Mouse (Mus musculus): ENCODE measurements around the gene Numbl. TPM values are rescaled to one million over a fixed set of nuclear protein-coding genes. Genes with fewer than 3 reads are reported as not detected.
A peak's percentile ranks its signal among the peaks of the same experiment; 100 is the strongest.
"Not testable (repeated sequence)": the region's sequence is repeated elsewhere in the genome, so short reads cannot be mapped to it uniquely, and the experiment has no call there.

Numbl gene
- polyA plus RNA-seq, 1 experiment from 2014 or later, result 16.2 TPM

DNA sequence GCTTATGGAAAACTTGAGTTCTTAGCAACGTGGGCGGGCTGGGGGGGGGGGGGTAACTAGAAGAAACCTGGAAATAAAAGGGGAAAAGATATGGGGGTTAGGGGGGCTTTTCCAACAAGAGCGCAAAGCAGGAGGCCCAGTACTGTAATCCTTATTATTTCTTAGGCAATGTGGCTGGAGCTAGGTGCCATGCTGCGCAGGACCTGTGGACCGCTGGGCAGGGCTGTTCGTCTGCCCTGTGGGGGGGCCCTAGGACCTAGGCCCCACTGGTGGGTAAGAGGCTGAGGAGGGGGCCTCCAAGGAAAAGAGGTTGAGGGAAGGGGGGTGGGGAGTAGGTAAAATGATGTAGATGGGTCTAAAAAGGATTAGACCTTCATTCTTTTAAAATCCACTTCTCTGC, 24.9 kb upstream of the Numbl start:
- Histone ChIP-seq H3K4me1 (ENCODE audit: insufficient read depth) (no peaks in the 10 kb centered on the region), H3K36me3 (ENCODE audit: insufficient read depth) (0 out of 2 replicates have a peak, but pooled peaks cover 3% of the 10 kb centered on the region), H3K27ac (ENCODE audit: low read depth) (peak overlapping the region; percentile 82), H3K9me3 (ENCODE audit: low read depth, low read length) (no peaks in the 10 kb centered on the region), H3K4me2 (peak overlapping the region; percentile 81), H3K27me3 (ENCODE audit: insufficient read depth, low read length) (no peaks in the 10 kb centered on the region), H3K4me3 (ENCODE audit: low read depth, low read length) (peak overlapping the region; percentile 51), H3K9ac (peak overlapping the region; percentile 58)
- ATAC-seq (ENCODE audit: insufficient read depth), result peak; percentile 36; the same call in 1 of the 2 replicates
- 0% methylated on average over 6 of the region's 6 CpGs for WGBS
- TF ChIP-seq CTCF (IDR thresholded peaks at IDR 0.05; ENCODE audit: low read depth), result no peak
- no peak for DNase-seq

- H3K36me3 ChIP-seq (ENCODE audit: insufficient read depth), result peaks cover 3% of the 10 kb centered on the region; the same call in 1 of the 2 replicates
- no peaks in the 10 kb centered on the region for H3K27me3 ChIP-seq (ENCODE audit: insufficient read depth, low read length)
- no peaks in the 10 kb centered on the region for H3K9me3 ChIP-seq (ENCODE audit: low read depth, low read length)
- ATAC-seq (ENCODE audit: insufficient read depth) (no peak), DNase-seq (no peak)
- 79% methylated on average over 2 of the region's 2 CpGs for whole genome bisulfite sequencing
- H3K27ac ChIP-seq (ENCODE audit: low read depth), result no peak overlapping the region
- TF ChIP-seq CTCF (IDR thresholded peaks at IDR 0.05; ENCODE audit: low read depth), result no peak
- no peak overlapping the region for H3K4me2 ChIP-seq
- H3K9ac ChIP-seq, result no peak overlapping the region
- H3K4me1 ChIP-seq (ENCODE audit: insufficient read depth), result no peaks in the 10 kb centered on the region
- H3K4me3 ChIP-seq (ENCODE audit: low read depth, low read length), result no peak overlapping the region
Observed at GRCm38 (mm10) chr7:27235726-27236125, 22.5 kb upstream of the Numbl start.

DNA sequence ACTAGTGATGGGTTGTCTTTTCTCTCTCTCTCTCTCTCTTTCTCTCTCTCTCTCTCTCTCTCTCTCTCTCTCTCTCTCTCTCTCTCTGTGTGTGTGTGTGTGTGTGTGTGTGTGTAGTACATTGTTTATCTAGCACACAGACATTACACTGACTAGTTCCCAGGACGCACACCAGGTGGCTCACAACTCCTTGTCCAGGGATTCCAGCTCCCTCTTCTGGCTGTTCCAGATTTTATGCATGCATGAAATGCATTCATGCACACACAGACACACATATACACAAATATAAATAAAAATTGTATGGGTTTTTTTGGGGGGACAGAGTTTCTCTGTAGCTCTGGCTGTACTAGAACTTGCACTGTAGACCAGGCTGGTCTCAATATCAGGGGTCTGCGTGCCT, 20.7 kb upstream of the Numbl start:
- H3K27ac ChIP-seq (ENCODE audit: low read depth), result no peak overlapping the region
- H3K4me2 ChIP-seq, result no peak overlapping the region
- TF ChIP-seq CTCF (IDR thresholded peaks at IDR 0.05; ENCODE audit: low read depth), result peak; percentile 44
- H3K9me3 ChIP-seq (ENCODE audit: low read depth, low read length), result no peaks in the 10 kb centered on the region
- H3K36me3 ChIP-seq (ENCODE audit: insufficient read depth), result peaks cover 12% of the 10 kb centered on the region
- WGBS, result 78% methylated on average over 2 of the region's 2 CpGs
- DNase-seq (no peak), ATAC-seq (ENCODE audit: insufficient read depth) (no peak)
- no peaks in the 10 kb centered on the region for H3K27me3 ChIP-seq (ENCODE audit: insufficient read depth, low read length)
- no peak overlapping the region for H3K4me3 ChIP-seq (ENCODE audit: low read depth, low read length)
- no peak overlapping the region for H3K9ac ChIP-seq
- no peaks in the 10 kb centered on the region for H3K4me1 ChIP-seq (ENCODE audit: insufficient read depth)

GRCm38 (mm10) chr7:27238568-27238967, 19.7 kb upstream of the Numbl start:
- no peak for DNase-seq
- TF ChIP-seq CTCF (IDR thresholded peaks at IDR 0.05; ENCODE audit: low read depth), result no peak
- peaks cover 17% of the 10 kb centered on the region for H3K36me3 ChIP-seq (ENCODE audit: insufficient read depth)
- no peaks in the 10 kb centered on the region for H3K4me1 ChIP-seq (ENCODE audit: insufficient read depth)
- no peak overlapping the region for H3K27ac ChIP-seq (ENCODE audit: low read depth)
- ATAC-seq (ENCODE audit: insufficient read depth), result no peak
- H3K9me3 ChIP-seq (ENCODE audit: low read depth, low read length), result no peaks in the 10 kb centered on the region
- H3K9ac ChIP-seq, result no peak overlapping the region
- no peak overlapping the region for H3K4me2 ChIP-seq
- H3K27me3 ChIP-seq (ENCODE audit: insufficient read depth, low read length), result no peaks in the 10 kb centered on the region
- 89% methylated on average over 5 of the region's 5 CpGs for WGBS
- no peak overlapping the region for H3K4me3 ChIP-seq (ENCODE audit: low read depth, low read length)

DNA sequence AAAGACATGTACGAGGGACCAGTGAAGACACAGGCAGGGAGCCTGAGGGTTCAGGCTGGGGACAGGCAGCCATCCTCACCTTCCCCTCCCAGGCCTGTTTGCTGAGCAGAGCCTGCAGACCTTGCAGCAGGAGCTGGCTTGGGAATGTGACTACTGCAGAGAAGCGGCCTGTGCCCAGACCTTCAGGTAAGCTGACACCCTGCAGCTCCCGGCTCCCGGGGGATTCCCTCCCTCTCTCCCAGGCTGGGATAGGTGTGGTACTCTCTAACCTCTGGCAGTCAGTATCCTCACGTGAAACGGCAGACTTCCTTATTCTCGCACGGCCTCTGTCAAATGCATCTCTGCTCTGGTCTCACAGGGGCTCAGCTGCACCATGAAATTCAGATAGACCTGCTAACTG, 15.0 kb upstream of the Numbl start:
- peaks cover 35% of the 10 kb centered on the region for H3K36me3 ChIP-seq (ENCODE audit: insufficient read depth)
- DNase-seq, result no peak
- no peak overlapping the region for H3K9ac ChIP-seq
- no peaks in the 10 kb centered on the region for H3K4me1 ChIP-seq (ENCODE audit: insufficient read depth)
- TF ChIP-seq CTCF (IDR thresholded peaks at IDR 0.05; ENCODE audit: low read depth), result no peak
- 51% methylated on average over 8 of the region's 8 CpGs for WGBS
- no peaks in the 10 kb centered on the region for H3K27me3 ChIP-seq (ENCODE audit: insufficient read depth, low read length)
- H3K27ac ChIP-seq (ENCODE audit: low read depth), result no peak overlapping the region
- no peaks in the 10 kb centered on the region for H3K9me3 ChIP-seq (ENCODE audit: low read depth, low read length)
- no peak for ATAC-seq (ENCODE audit: insufficient read depth)
- no peak overlapping the region for H3K4me3 ChIP-seq (ENCODE audit: low read depth, low read length)
- no peak overlapping the region for H3K4me2 ChIP-seq

DNA sequence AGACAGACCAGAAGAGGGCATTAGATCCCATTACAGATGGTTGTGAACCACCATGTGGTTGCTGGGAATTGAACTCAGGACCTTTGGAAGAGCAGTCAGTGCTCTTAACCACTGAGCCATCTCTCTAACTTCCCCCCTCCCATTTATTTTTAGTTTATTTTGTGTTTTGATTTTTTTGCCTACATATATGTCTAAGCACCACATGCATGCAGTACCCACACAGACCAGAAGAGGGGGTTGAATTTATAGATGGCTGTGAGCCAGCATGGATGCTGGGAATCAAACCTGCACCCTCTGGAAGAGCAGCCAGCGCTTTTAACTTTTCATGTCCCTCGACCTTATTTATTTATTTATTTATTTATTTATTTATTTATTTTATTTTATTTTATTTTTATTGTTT, 14.1 kb upstream of the Numbl start:
- ATAC-seq (ENCODE audit: insufficient read depth); H3K27me3 ChIP-seq (ENCODE audit: insufficient read depth, low read length); H3K9me3 ChIP-seq (ENCODE audit: low read depth, low read length); H3K4me1 ChIP-seq (ENCODE audit: insufficient read depth); H3K27ac ChIP-seq (ENCODE audit: low read depth); H3K4me3 ChIP-seq (ENCODE audit: low read depth, low read length); H3K9ac ChIP-seq; H3K4me2 ChIP-seq: not testable (repeated sequence)
- DNase-seq, result peak; percentile 24
- 84% methylated on average over 2 of the region's 2 CpGs for WGBS
- peaks cover 35% of the 10 kb centered on the region for H3K36me3 ChIP-seq (ENCODE audit: insufficient read depth)
- peak; percentile 48 for TF ChIP-seq CTCF (IDR thresholded peaks at IDR 0.05; ENCODE audit: low read depth)

GRCm38 (mm10) chr7:27249146-27249545, 9.1 kb upstream of the Numbl start:
- H3K4me3 ChIP-seq (ENCODE audit: low read depth, low read length), result no peak overlapping the region
- no peaks in the 10 kb centered on the region for H3K27me3 ChIP-seq (ENCODE audit: insufficient read depth, low read length)
- 92% methylated on average over 2 of the region's 2 CpGs for WGBS
- DNase-seq, result peak; percentile 72
- H3K4me1 ChIP-seq (ENCODE audit: insufficient read depth), result no peaks in the 10 kb centered on the region
- H3K27ac ChIP-seq (ENCODE audit: low read depth), result no peak overlapping the region
- no peak overlapping the region for H3K9ac ChIP-seq
- TF ChIP-seq CTCF (IDR thresholded peaks at IDR 0.05; ENCODE audit: low read depth), result peak; percentile 61
- 0 out of 2 replicates have a peak, but pooled peaks cover 24% of the 10 kb centered on the region for H3K36me3 ChIP-seq (ENCODE audit: insufficient read depth)
- no peaks in the 10 kb centered on the region for H3K9me3 ChIP-seq (ENCODE audit: low read depth, low read length)
- ATAC-seq (ENCODE audit: insufficient read depth), result no peak
- H3K4me2 ChIP-seq, result no peak overlapping the region

GRCm38 (mm10) chr7:27249928-27250327, 8.3 kb upstream of the Numbl start:
- H3K27ac ChIP-seq (ENCODE audit: low read depth), result no peak overlapping the region
- no peak for DNase-seq
- H3K27me3 ChIP-seq (ENCODE audit: insufficient read depth, low read length), result no peaks in the 10 kb centered on the region
- 0 out of 2 replicates have a peak, but pooled peaks cover 26% of the 10 kb centered on the region for H3K36me3 ChIP-seq (ENCODE audit: insufficient read depth)
- no peak for TF ChIP-seq CTCF (IDR thresholded peaks at IDR 0.05; ENCODE audit: low read depth)
- no peak overlapping the region for H3K4me2 ChIP-seq
- no peak overlapping the region for H3K4me3 ChIP-seq (ENCODE audit: low read depth, low read length)
- no peak for ATAC-seq (ENCODE audit: insufficient read depth)
- no peaks in the 10 kb centered on the region for H3K9me3 ChIP-seq (ENCODE audit: low read depth, low read length)
- 74% methylated on average over 5 of the region's 5 CpGs for WGBS
- H3K9ac ChIP-seq, result no peak overlapping the region
- H3K4me1 ChIP-seq (ENCODE audit: insufficient read depth), result no peaks in the 10 kb centered on the region
